ENCODE assay signal across 9 mouse cellular contexts in genomic region chr1:31152799-31153426, GRCm38 (mm10). TPM values are rescaled to one million over a fixed set of nuclear protein-coding genes. Genes with fewer than 3 reads are reported as not detected.
DNase-seq lines count a peak whose midpoint lies in the region; ATAC-seq and TF ChIP-seq lines count a peak whose summit lies in the region.
"Had no signal": no experiment of that assay in that cellular context is flagged by ENCODE, and none has a peak within 500 bp of the region (broad histone marks: within the 10 kb centered on the region; RNA-seq: fewer than 3 reads in every experiment).

No protein-coding gene starts in this region.

- 72% methylated on average over 2 of the region's 2 CpGs for WGBS in midbrain, embryonic 15.5 days

- no peaks in the 10 kb centered on the region for H3K36me3 ChIP-seq in midbrain, embryonic 15.5 days (replicated peaks)

- H3K4me2 ChIP-seq in midbrain, embryonic 15.5 days: no peak overlapping the region

- ATAC-seq in Patski: no peak
- 0 out of 2 replicates have a peak, but pooled peaks have one; percentile 45 for ATAC-seq in midbrain, embryonic 15.5 days (replicated peaks)

- no peaks in the 10 kb centered on the region for H3K9me3 ChIP-seq in midbrain, embryonic 15.5 days

- POLR2A ChIA-PET in Patski (lab: Charles Lee): no interaction called here

- no peak overlapping the region for H3K27ac ChIP-seq in midbrain, embryonic 15.5 days

- peak; percentile 68 for TF ChIP-seq CTCF in Patski (IDR thresholded peaks at IDR 0.05)

- no peak overlapping the region for H3K9ac ChIP-seq in midbrain, embryonic 15.5 days

- CTCF ChIA-PET in Patski (lab: Charles Lee): no interaction called here

- no peaks in the 10 kb centered on the region for H3K27me3 ChIP-seq in Patski
- H3K27me3 ChIP-seq in midbrain, embryonic 15.5 days (replicated peaks): no peaks in the 10 kb centered on the region

- in situ Hi-C loops in Patski (cut with MboI; ENCODE audit: low pct_unique_long_range_greater_than_20kb): loop anchor here (5.0 to 10.0 kb wide), 3 partner anchors 201 to 371 kb away; partner anchors contain the start of gene Phf3

- H3K4me3 ChIP-seq in midbrain, embryonic 15.5 days: no peak overlapping the region

- no peaks in the 10 kb centered on the region for H3K4me1 ChIP-seq in midbrain, embryonic 15.5 days

- peak; percentile 21 for DNase-seq in kidney, postnatal 10 days
- DNase-seq in kidney, adult 18-20 months: no peak
- DNase-seq in Patski (ENCODE audit: low read depth, low spot score): no peak
- DNase-seq in heart, postnatal 10 days: peak; percentile 35 to 53
- DNase-seq in urinary bladder, postnatal 25 days (ENCODE audit: low spot score): no peak
- no peak for DNase-seq in thymus, postnatal 14 days
- DNase-seq: layer of hippocampus, adult 9-11 months had no signal

- intact Hi-C loops in heart, postnatal 10 days (cut with DNase I): loop anchor here (5.0 kb wide), 2 partner anchors 136 to 201 kb away; no protein-coding TSS in a partner anchor

RNA-seq across cellular contexts. Expression of gene Lgsn, which starts 23.3 kb away (rescaled TPM):
- not detected for polyA plus RNA-seq in Patski (2021)
- not detected for total RNA-seq in heart, postnatal 10 days (2021)
- not detected in 2 replicates for polyA plus RNA-seq in midbrain, embryonic 15.5 days (2015; fragmentation: Nextera tagmentation; extraction: Ambion mirVana)
- polyA plus RNA-seq: gonadal fat pad, adult 2 months had no signal

Comparison
In these comparisons a context has a peak if more than half of its experiments do, and no peak if none do; other contexts are left out.
1. DNase-seq: peak in kidney, postnatal 10 days (single experiment) and heart, postnatal 10 days (2 of 2); none in kidney, adult 18-20 months (single experiment), Patski (single experiment), urinary bladder, postnatal 25 days (single experiment) and thymus, postnatal 14 days (single experiment).